Mouse (Mus musculus) hindbrain, embryonic 14.5 days (tissue): ENCODE data around the gene Mrps6. TPM values are rescaled to one million over a fixed set of nuclear protein-coding genes. Genes with fewer than 3 reads are reported as not detected.
A peak's percentile ranks its signal among the peaks of the same experiment; 100 is the strongest.

Source experiments
- ATAC-seq: fragments of 200-750 bp; cut with Nextera tagmentation; 2 replicates; pipeline ENCODE4 v1.8.0; 2017; ENCODE audit warnings: moderate number of reproducible peaks, mild to moderate bottlenecking, moderate TSS enrichment, moderate library complexity; ENCODE audit not compliant: low FRiP score
- DNase-seq: peaks from one replicate; pipeline ENCODE4 v3.0.0-alpha.2; 2015; ENCODE audit warnings: low spot score
- H3K27ac ChIP-seq: fragments of 300-500 bp; sonication (generic); 2 replicates; pipeline ENCODE4 v1.5.1; 2014; ENCODE audit warnings: mild to moderate bottlenecking, moderate library complexity
- H3K27me3 ChIP-seq: fragments of 300-500 bp; sonication (generic); 2 replicates; pipeline ENCODE4 v1.6.1; 2014; ENCODE audit warnings: mild to moderate bottlenecking, low read length, mixed read lengths; ENCODE audit not compliant: control insufficient read depth, insufficient read depth
- H3K36me3 ChIP-seq: fragments of 300-500 bp; sonication (generic); replicated peaks from 2 replicates; pipeline ENCODE4 v1.6.1; 2014; ENCODE audit not compliant: control insufficient read depth, insufficient read depth
- H3K4me1 ChIP-seq: fragments of 300-500 bp; sonication (generic); replicated peaks from 2 replicates; pipeline ENCODE4 v1.6.1; 2014; ENCODE audit warnings: antibody characterized with exemption, low read length, mixed read lengths; ENCODE audit not compliant: control insufficient read depth, insufficient read depth
- H3K4me2 ChIP-seq: fragments of 300-500 bp; sonication (generic); replicated peaks from 2 replicates; pipeline ENCODE4 v1.6.1; 2014; ENCODE audit warnings: mild to moderate bottlenecking, moderate library complexity
- H3K4me3 ChIP-seq: fragments of 300-500 bp; sonication (generic); replicated peaks from 2 replicates; pipeline ENCODE4 v1.5.1; 2014; ENCODE audit warnings: mild to moderate bottlenecking, low read length
- H3K9ac ChIP-seq: fragments of 300-500 bp; sonication (generic); 2 replicates; pipeline ENCODE4 v1.6.1; 2014
- H3K9me3 ChIP-seq: fragments of 300-500 bp; sonication (generic); 2 replicates; pipeline ENCODE4 v1.6.1; 2016; ENCODE audit warnings: low read length; ENCODE audit not compliant: control insufficient read depth
- WGBS: fragments of 180-500 bp; shearing (Covaris S2); extraction: QIAGEN DNeasy Blood & Tissue Kit; methylation state at CpG from one replicate; pipeline ENCODE4 v1.1.7; 2014; 5-methylcytosine and 5-hydroxymethylcytosine counted together
- polyA plus RNA-seq: library from polyadenylated mRNA; unstranded; fragments of >200 nt; fragmentation: Nextera tagmentation; extraction: Ambion mirVana; gene quantifications from 2 replicates; pipeline ENCODE4 v1.2.1, GENCODE M21; 2014

The Mrps6 gene
- polyA plus RNA-seq, 1 experiment from 2014 or later: 222 TPM

DNA sequence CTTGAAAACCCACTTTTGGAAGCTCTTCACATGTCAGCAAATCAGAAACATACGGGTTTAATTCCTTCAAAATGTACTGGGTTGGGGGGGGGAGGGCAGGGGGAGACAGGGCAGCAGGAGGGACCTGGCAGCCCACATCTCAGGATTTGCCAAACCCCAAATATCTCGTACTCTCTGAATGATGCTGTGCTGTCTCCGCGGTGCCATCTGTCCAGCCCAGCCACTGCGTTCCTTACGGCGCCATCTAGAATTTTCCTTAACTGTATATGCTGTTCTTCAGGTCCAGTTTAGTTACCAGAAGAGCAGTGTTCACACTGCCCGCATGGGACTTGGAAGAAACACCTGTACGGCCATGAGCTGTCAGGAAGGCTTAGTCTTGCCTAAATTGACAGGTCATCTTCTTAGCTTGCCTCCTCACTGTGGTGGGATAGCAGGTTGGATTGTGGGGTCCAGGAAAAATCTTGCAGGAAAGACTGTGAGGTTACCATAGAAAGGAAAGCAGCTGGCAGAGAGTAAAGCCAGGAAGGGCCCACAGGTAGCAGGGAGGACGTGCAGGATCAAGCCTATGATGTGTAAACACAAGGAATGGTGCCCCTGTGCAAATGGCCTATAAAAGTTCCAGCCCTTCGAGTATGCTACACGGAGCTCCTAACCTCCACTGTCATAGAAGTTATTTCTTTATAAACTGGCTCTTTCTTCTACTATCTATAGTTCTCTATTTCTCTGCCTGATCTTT is 89.7 kb downstream of the Mrps6 start:
- H3K27ac ChIP-seq: no peak overlapping the region
- H3K36me3 ChIP-seq: no peaks in the 10 kb centered on the region
- H3K4me2 ChIP-seq: no peak overlapping the region
- H3K9ac ChIP-seq: no peak overlapping the region
- WGBS: 90% methylated on average over 12 of the region's 12 CpGs
- H3K27me3 ChIP-seq: no peaks in the 10 kb centered on the region
- ATAC-seq (no peak), DNase-seq (no peak)
- no peaks in the 10 kb centered on the region for H3K9me3 ChIP-seq
- H3K4me1 ChIP-seq: no peaks in the 10 kb centered on the region
- H3K4me3 ChIP-seq: no peak overlapping the region

DNA sequence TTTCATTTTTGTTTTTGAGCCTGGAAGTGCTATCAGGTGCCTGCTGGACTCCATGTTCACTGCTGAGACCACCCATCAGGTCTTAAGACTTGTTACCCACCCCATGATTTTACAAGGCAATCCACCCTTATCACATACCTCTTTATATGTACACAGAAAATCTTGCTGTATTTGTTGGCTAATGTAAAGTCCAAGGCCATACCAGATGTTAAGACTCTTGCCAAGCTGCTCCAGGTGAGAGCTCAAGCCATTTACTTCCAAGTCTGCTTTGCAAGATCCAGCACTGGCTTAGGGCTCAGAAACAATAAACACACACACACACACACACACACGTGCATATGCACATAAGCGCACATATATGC is 90.3 kb downstream of the Mrps6 start:
- H3K4me3 ChIP-seq: no peak overlapping the region
- no peak overlapping the region for H3K9ac ChIP-seq
- no peaks in the 10 kb centered on the region for H3K27me3 ChIP-seq
- no peak overlapping the region for H3K27ac ChIP-seq
- 93% methylated on average over 2 of the region's 2 CpGs for WGBS
- H3K4me2 ChIP-seq: no peak overlapping the region
- H3K9me3 ChIP-seq: no peaks in the 10 kb centered on the region
- ATAC-seq: no peak
- H3K36me3 ChIP-seq: no peaks in the 10 kb centered on the region
- H3K4me1 ChIP-seq: no peaks in the 10 kb centered on the region
- DNase-seq: no peak

GRCm38 (mm10) chr16:92150975-92151374 is 92.9 kb downstream of the Mrps6 start:
- Histone ChIP-seq H3K4me1 (no peaks in the 10 kb centered on the region), H3K27me3 (no peaks in the 10 kb centered on the region), H3K27ac (no peak overlapping the region), H3K9me3 (no peaks in the 10 kb centered on the region), H3K4me3 (no peak overlapping the region), H3K9ac (no peak overlapping the region), H3K36me3 (no peaks in the 10 kb centered on the region), H3K4me2 (no peak overlapping the region)
- DNase-seq: no peak
- no peak for ATAC-seq
- WGBS: 50% methylated on average over 4 of the region's 4 CpGs

DNA sequence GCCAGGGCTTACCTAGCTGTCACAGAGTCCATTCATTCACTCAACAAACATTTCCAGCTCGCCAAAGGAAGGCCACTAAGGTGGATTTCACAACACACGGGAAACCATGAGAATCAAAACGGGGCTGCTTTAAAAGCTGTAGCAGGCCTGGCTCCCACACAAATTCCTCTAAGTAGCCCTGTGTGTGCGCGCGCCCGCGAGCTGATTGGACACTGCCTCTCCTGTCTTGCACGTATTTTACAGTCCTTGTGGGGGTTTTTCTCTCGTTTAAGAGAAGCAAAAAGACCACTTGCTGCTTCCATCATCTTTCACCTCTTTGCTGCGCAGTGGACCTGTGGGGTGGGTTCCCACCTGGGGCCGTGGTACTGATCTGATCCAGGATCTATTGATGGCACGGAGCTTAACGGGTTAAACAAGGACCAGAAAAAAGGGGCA is 100.0 kb downstream of the Mrps6 start:
- WGBS: 3% methylated on average over 14 of the region's 14 CpGs
- Histone ChIP-seq H3K9me3 (no peaks in the 10 kb centered on the region), H3K4me1 (peaks cover 13% of the 10 kb centered on the region), H3K4me2 (peak overlapping the region; percentile 95), H3K27me3 (no peaks in the 10 kb centered on the region), H3K4me3 (peak overlapping the region; percentile 51), H3K9ac (peak overlapping the region; percentile 79), H3K27ac (peak overlapping the region; percentile 88), H3K36me3 (no peaks in the 10 kb centered on the region)
- peak; percentile 69 for DNase-seq
- peak; percentile 49 for ATAC-seq

DNA sequence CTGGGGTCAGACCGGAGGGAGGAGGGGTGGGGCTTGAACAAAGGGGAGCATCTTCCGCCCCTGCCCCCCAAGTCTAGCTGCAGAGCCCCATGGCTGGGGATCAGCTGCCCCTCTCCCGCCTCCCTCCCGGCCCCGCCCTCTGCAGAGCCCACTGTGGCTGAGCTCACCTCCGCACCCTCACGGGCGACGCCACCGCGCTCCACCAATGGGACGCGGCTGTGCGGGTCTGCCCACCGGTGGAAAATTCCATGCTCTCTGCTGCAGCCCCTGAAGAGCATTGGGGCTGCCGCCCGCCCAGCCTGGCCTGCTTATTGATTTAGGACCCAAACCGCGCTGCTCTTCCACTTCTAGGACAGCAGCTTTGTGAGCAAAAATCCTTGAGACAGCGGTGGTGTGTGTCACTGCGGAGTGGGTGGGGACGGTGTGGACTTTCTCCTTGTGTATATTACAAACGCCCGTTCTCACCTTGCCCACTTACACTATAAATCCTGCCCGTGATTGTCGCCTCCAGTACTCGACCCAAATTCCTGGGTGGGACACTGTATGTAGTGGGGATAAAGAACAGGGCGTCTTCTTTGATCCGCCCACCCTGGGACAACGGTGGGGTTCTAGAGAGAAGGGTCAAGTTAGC is 100.5 kb downstream of the Mrps6 start:
- peak overlapping the region; percentile 79 for H3K9ac ChIP-seq
- DNase-seq (peak; percentile 75), ATAC-seq (peak; percentile 96)
- H3K27ac ChIP-seq: peak overlapping the region; percentile 88
- no peaks in the 10 kb centered on the region for H3K9me3 ChIP-seq
- 3% methylated on average over 30 of the region's 30 CpGs for WGBS
- no peaks in the 10 kb centered on the region for H3K36me3 ChIP-seq
- peak overlapping the region; percentile 51 for H3K4me3 ChIP-seq
- H3K4me2 ChIP-seq: peak overlapping the region; percentile 95
- peaks cover 13% of the 10 kb centered on the region for H3K4me1 ChIP-seq
- H3K27me3 ChIP-seq: no peaks in the 10 kb centered on the region

DNA sequence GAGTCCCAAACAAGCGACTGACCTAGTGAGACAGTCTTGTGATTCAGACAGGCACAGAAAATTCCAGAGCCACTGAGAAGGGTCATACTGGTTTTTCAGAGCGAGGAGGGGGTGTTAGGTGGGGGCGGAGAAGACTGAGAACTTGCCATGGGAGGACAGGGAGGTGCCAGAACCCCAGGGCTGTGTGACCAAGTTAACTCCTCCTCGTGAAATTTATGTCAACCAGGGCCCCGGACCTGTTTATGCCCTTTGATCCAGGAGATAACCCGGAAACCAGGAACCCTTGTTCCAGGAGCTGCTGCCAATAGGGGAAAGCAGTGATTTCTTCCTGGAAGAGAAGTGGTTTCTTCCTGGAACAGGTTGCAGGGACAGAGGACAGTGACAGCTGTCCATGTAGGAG is 101.0 kb downstream of the Mrps6 start:
- Histone ChIP-seq H3K27me3 (no peaks in the 10 kb centered on the region), H3K9ac (peak overlapping the region; percentile 79), H3K4me3 (peak overlapping the region; percentile 51), H3K4me1 (peaks cover 13% of the 10 kb centered on the region), H3K27ac (peak overlapping the region; percentile 88), H3K4me2 (peak overlapping the region; percentile 95), H3K36me3 (no peaks in the 10 kb centered on the region), H3K9me3 (no peaks in the 10 kb centered on the region)
- DNase-seq: no peak
- no peak for ATAC-seq
- 48% methylated on average over 6 of the region's 6 CpGs for WGBS

Other genes with a start within 250 kb of the Mrps6 start
- 0.54 and 0.64 TPM in 2 replicates for gene Gm49711, start within 50 bp of the Mrps6 start, polyA plus RNA-seq
- 30.9 and 31.1 TPM in 2 replicates for gene Slc5a3, start 52 bp downstream of the Mrps6 start, polyA plus RNA-seq
- gene Kcne2, start 234.1 kb downstream of the Mrps6 start, polyA plus RNA-seq: 32.3 and 53.8 TPM in 2 replicates
- gene Smim11, start 243.0 kb downstream of the Mrps6 start, polyA plus RNA-seq: 63.8 and 66.1 TPM in 2 replicates